Mouse (Mus musculus): ENCODE measurements around the gene Cln3. TPM values are rescaled to one million over a fixed set of nuclear protein-coding genes. Genes with fewer than 3 reads are reported as not detected.

Cln3 gene
- polyA plus RNA-seq, 1 experiment from 2014 or later = 27.7 TPM

DNA sequence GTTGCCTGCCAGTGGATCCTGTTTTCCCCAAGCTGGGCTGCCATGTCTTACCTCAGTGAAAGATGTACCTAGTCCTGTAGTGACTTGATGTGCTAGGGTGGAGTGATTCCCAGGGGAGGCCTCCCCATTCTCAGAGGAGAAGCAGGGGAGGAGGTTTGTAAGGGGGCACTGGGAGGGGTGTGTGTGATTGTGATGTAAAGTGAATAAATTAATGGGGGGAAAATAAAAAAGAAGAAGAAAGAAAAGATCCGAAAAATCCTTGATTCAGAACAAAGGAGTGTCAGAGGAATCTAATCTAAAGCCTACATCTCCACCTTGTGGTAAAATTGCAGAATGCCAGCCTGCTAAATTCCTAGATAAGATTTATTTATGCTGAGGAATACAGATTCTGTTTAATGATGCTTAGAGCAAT is 57.4 kb downstream of the Cln3 start:
- H3K36me3 ChIP-seq (ENCODE audit: control insufficient read depth, insufficient read depth, low read length) = no peaks in the 10 kb centered on the region
- ATAC-seq (ENCODE audit: low FRiP score, low TSS enrichment) (peak; percentile 50; the same call in 1 of the 2 replicates), DNase-seq (peak; percentile 92)
- H3K4me3 ChIP-seq (replicated peaks; ENCODE audit: low read depth, low read length) = no peak overlapping the region
- H3K4me2 ChIP-seq (ENCODE audit: low read length) = no peak overlapping the region
- H3K4me1 ChIP-seq (ENCODE audit: control insufficient read depth, insufficient read depth, low read length) = no peaks in the 10 kb centered on the region
- no peaks in the 10 kb centered on the region for H3K9me3 ChIP-seq (ENCODE audit: control insufficient read depth, low read length)
- 0% methylated on average over 1 of the region's 1 CpGs for WGBS
- no peaks in the 10 kb centered on the region for H3K27me3 ChIP-seq (ENCODE audit: control insufficient read depth, insufficient read depth, low read length)
- peak overlapping the region; percentile 68 for H3K27ac ChIP-seq (replicated peaks; ENCODE audit: low read depth, low read length)
- H3K9ac ChIP-seq (replicated peaks; ENCODE audit: low read length) = peak overlapping the region; percentile 17; the same call in 1 of the 2 replicates

DNA sequence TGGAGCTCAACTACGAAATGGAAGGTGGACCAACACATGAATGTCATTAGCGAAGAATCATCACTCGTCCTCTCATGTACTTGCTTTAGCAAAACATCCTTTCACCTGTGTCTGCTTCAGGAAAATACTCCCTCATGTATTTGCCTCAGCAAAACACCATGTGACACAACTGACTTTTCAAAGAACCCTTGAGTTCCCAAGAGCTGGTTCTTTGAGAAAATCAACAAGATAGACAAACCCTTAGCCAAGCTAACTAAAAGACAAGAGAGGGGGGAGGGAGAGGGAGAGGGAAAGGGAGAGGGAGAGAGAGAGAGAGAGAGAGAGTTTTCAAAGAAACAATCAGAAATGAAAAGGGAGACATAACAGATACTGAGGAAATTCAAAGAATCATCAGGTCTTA is 62.3 kb downstream of the Cln3 start:
- 84% methylated on average over 3 of the region's 3 CpGs for WGBS
- Histone ChIP-seq H3K27me3 (ENCODE audit: control insufficient read depth, insufficient read depth, low read length) (no peaks in the 10 kb centered on the region), H3K9ac (replicated peaks; ENCODE audit: low read length) (no peak overlapping the region), H3K36me3 (ENCODE audit: control insufficient read depth, insufficient read depth, low read length) (no peaks in the 10 kb centered on the region), H3K4me3 (replicated peaks; ENCODE audit: low read depth, low read length) (no peak overlapping the region), H3K9me3 (ENCODE audit: control insufficient read depth, low read length) (no peaks in the 10 kb centered on the region), H3K4me2 (ENCODE audit: low read length) (no peak overlapping the region), H3K4me1 (ENCODE audit: control insufficient read depth, insufficient read depth, low read length) (no peaks in the 10 kb centered on the region), H3K27ac (replicated peaks; ENCODE audit: low read depth, low read length) (no peak overlapping the region)
- DNase-seq (no peak), ATAC-seq (ENCODE audit: low FRiP score, low TSS enrichment) (no peak)

Small RNA genes within 50 kb of the gene (microRNA-seq; reads per million reads assigned to microRNA genes)
- 3.2 reads per million, percentile 21 among the genes with 10 or more reads in this experiment for gene Mir7059

Other genes with a start within 250 kb of the Cln3 start
- 0.65 and 0.92 TPM in 2 replicates for gene Lat, start 216.2 kb downstream of the Cln3 start, polyA plus RNA-seq (2014; fragmentation: Nextera tagmentation; extraction: Ambion mirVana)
- 60.4 and 74.5 TPM in 2 replicates for gene Spns1, start 208.4 kb downstream of the Cln3 start, polyA plus RNA-seq (2014; fragmentation: Nextera tagmentation; extraction: Ambion mirVana)
- gene Nfatc2ip, start 189.1 kb downstream of the Cln3 start, polyA plus RNA-seq (2014; fragmentation: Nextera tagmentation; extraction: Ambion mirVana) = 3.5 and 4.9 TPM in 2 replicates
- gene Cd19, start 170.9 kb downstream of the Cln3 start, polyA plus RNA-seq (2014; fragmentation: Nextera tagmentation; extraction: Ambion mirVana) = not detected in 2 replicates
- gene Rabep2, start 157.1 kb downstream of the Cln3 start, polyA plus RNA-seq (2014; fragmentation: Nextera tagmentation; extraction: Ambion mirVana) = 19.6 and 22.1 TPM in 2 replicates
- gene Atp2a1, start 122.7 kb downstream of the Cln3 start, polyA plus RNA-seq (2014; fragmentation: Nextera tagmentation; extraction: Ambion mirVana) = 0.39 TPM in 1 of 2 replicates, not detected in the other
- 67.5 and 73.1 TPM in 2 replicates for gene Sh2b1, start 110.4 kb downstream of the Cln3 start, polyA plus RNA-seq (2014; fragmentation: Nextera tagmentation; extraction: Ambion mirVana)
- gene Tufm, start 98.5 kb downstream of the Cln3 start, polyA plus RNA-seq (2014; fragmentation: Nextera tagmentation; extraction: Ambion mirVana) = 118 and 135 TPM in 2 replicates
- 51.8 and 73.2 TPM in 2 replicates for gene Atxn2l, start 82.4 kb downstream of the Cln3 start, polyA plus RNA-seq (2014; fragmentation: Nextera tagmentation; extraction: Ambion mirVana)
- gene Eif3c, start 19.4 kb downstream of the Cln3 start, polyA plus RNA-seq (2014; fragmentation: Nextera tagmentation; extraction: Ambion mirVana) = 171 and 174 TPM in 2 replicates
- gene Apobr, start 875 bp downstream of the Cln3 start, polyA plus RNA-seq (2014; fragmentation: Nextera tagmentation; extraction: Ambion mirVana) = 0.28 and 0.55 TPM in 2 replicates
- not detected in 2 replicates for gene Il27, start 9.1 kb upstream of the Cln3 start, polyA plus RNA-seq (2014; fragmentation: Nextera tagmentation; extraction: Ambion mirVana)
- gene Nupr1, start 45.0 kb upstream of the Cln3 start, polyA plus RNA-seq (2014; fragmentation: Nextera tagmentation; extraction: Ambion mirVana) = 0.84 and 5.8 TPM in 2 replicates
- 64.6 and 71.3 TPM in 2 replicates for gene Sgf29, start 63.5 kb upstream of the Cln3 start, polyA plus RNA-seq (2014; fragmentation: Nextera tagmentation; extraction: Ambion mirVana)
- 0.38 and 2.6 TPM in 2 replicates for gene Sult1a1, start 90.6 kb upstream of the Cln3 start, polyA plus RNA-seq (2014; fragmentation: Nextera tagmentation; extraction: Ambion mirVana)
- gene Bola2, start 109.6 kb upstream of the Cln3 start, polyA plus RNA-seq (2014; fragmentation: Nextera tagmentation; extraction: Ambion mirVana) = 128 and 164 TPM in 2 replicates
- 10.6 and 13.7 TPM in 2 replicates for gene Slx1b, start 110.0 kb upstream of the Cln3 start, polyA plus RNA-seq (2014; fragmentation: Nextera tagmentation; extraction: Ambion mirVana)
- 95.0 and 115 TPM in 2 replicates for gene Coro1a, start 122.0 kb upstream of the Cln3 start, polyA plus RNA-seq (2014; fragmentation: Nextera tagmentation; extraction: Ambion mirVana)
- 78.4 and 110 TPM in 2 replicates for gene Mapk3, start 173.8 kb upstream of the Cln3 start, polyA plus RNA-seq (2014; fragmentation: Nextera tagmentation; extraction: Ambion mirVana)
- 2.0 and 3.4 TPM in 2 replicates for gene Gdpd3, start 180.5 kb upstream of the Cln3 start, polyA plus RNA-seq (2014; fragmentation: Nextera tagmentation; extraction: Ambion mirVana)
- 218 and 255 TPM in 2 replicates for gene Ypel3, start 191.1 kb upstream of the Cln3 start, polyA plus RNA-seq (2014; fragmentation: Nextera tagmentation; extraction: Ambion mirVana)
- gene Tbx6, start 195.7 kb upstream of the Cln3 start, polyA plus RNA-seq (2014; fragmentation: Nextera tagmentation; extraction: Ambion mirVana) = 0.22 and 0.24 TPM in 2 replicates
- gene Ppp4c, start 206.7 kb upstream of the Cln3 start, polyA plus RNA-seq (2014; fragmentation: Nextera tagmentation; extraction: Ambion mirVana) = 210 and 212 TPM in 2 replicates
- gene Fam57b, start 211.9 kb upstream of the Cln3 start, polyA plus RNA-seq (2014; fragmentation: Nextera tagmentation; extraction: Ambion mirVana) = 51.6 and 72.4 TPM in 2 replicates
- not detected in 2 replicates for gene 4930451I11Rik, start 245.8 kb upstream of the Cln3 start, polyA plus RNA-seq (2014; fragmentation: Nextera tagmentation; extraction: Ambion mirVana)